Mouse (Mus musculus) adrenal gland, adult 2 months (tissue): Measurements from ENCODE around the gene Prkar2b. TPM values are rescaled to one million over a fixed set of nuclear protein-coding genes. Genes with fewer than 3 reads are reported as not detected.

Experiments used
- DNase-seq: peaks from one replicate; pipeline ENCODE4 v3.0.0; 2021
- polyA plus RNA-seq: library from polyadenylated mRNA; depleted of rRNA; stranded (reverse); fragments of >200 nt; gene quantifications from 2 replicates; pipeline ENCODE4 v1.2.3, GENCODE M21; 2012
- total RNA-seq, 2 experiments: library from RNA; stranded (reverse); gene quantifications; 2 replicates each; pipeline ENCODE4 v1.2.3; 2021

Prkar2b gene
- total and polyA plus RNA-seq, 3 experiments = 134 to 511 (median 336) TPM

GRCm38 (mm10) chr12:31967536-31967935 is 93.6 kb downstream of the Prkar2b start:
- DNase-seq = peak; percentile 36

- no peak for DNase-seq
Measured at GRCm38 (mm10) chr12:31966405-31966804, 94.7 kb downstream of the Prkar2b start.

GRCm38 (mm10) chr12:31965517-31966212 is 95.4 kb downstream of the Prkar2b start:
- DNase-seq = no peak

GRCm38 (mm10) chr12:31964074-31964473 is 97.0 kb downstream of the Prkar2b start:
- no peak for DNase-seq

GRCm38 (mm10) chr12:31955843-31956242 is 105.3 kb downstream of the Prkar2b start:
- DNase-seq = no peak

- no peak for DNase-seq
Measured at GRCm38 (mm10) chr12:31950659-31951031, 110.5 kb downstream of the Prkar2b start.

- peak; percentile 99 for DNase-seq
Measured at GRCm38 (mm10) chr12:31949759-31950658, 111.1 kb downstream of the Prkar2b start, which contains the start of gene Hbp1. Gene Hbp1, minus strand, starts transcription at chr12:31950535.

GRCm38 (mm10) chr12:31949193-31949741 is 111.8 kb downstream of the Prkar2b start:
- DNase-seq = peak; percentile 97

- no peak for DNase-seq
Measured at GRCm38 (mm10) chr12:31948101-31949000, 112.7 kb downstream of the Prkar2b start.

GRCm38 (mm10) chr12:31947476-31947875 is 113.6 kb downstream of the Prkar2b start:
- no peak for DNase-seq

- DNase-seq = no peak
Measured at GRCm38 (mm10) chr12:31944405-31944804, 116.7 kb downstream of the Prkar2b start.

- no peak for DNase-seq
Measured at GRCm38 (mm10) chr12:31943020-31943654, 118.0 kb downstream of the Prkar2b start.

- no peak for DNase-seq
Measured at GRCm38 (mm10) chr12:31939026-31939425, 122.1 kb downstream of the Prkar2b start.

GRCm38 (mm10) chr12:31938391-31938997 is 122.6 kb downstream of the Prkar2b start:
- DNase-seq = no peak

GRCm38 (mm10) chr12:31937613-31938012 is 123.5 kb downstream of the Prkar2b start:
- DNase-seq = no peak

GRCm38 (mm10) chr12:31936657-31937300 is 124.3 kb downstream of the Prkar2b start:
- no peak for DNase-seq

GRCm38 (mm10) chr12:31931818-31932217 is 129.3 kb downstream of the Prkar2b start:
- DNase-seq = no peak

- no peak for DNase-seq
Measured at GRCm38 (mm10) chr12:31928498-31928897, 132.6 kb downstream of the Prkar2b start.

GRCm38 (mm10) chr12:31926661-31927061 is 134.4 kb downstream of the Prkar2b start:
- peak; percentile 73 for DNase-seq

GRCm38 (mm10) chr12:31925343-31925742 is 135.8 kb downstream of the Prkar2b start:
- DNase-seq = no peak
